Mouse (Mus musculus): Measurements from ENCODE around the gene Hnrnpf. TPM values are rescaled to one million over a fixed set of nuclear protein-coding genes. Genes with fewer than 3 reads are reported as not detected.
"Not testable (repeated sequence)": the region's sequence is repeated elsewhere in the genome, so short reads cannot be mapped to it uniquely, and the experiment has no call there.

The Hnrnpf gene
- polyA plus RNA-seq, 1 experiment from 2014 or later = 798 TPM

DNA sequence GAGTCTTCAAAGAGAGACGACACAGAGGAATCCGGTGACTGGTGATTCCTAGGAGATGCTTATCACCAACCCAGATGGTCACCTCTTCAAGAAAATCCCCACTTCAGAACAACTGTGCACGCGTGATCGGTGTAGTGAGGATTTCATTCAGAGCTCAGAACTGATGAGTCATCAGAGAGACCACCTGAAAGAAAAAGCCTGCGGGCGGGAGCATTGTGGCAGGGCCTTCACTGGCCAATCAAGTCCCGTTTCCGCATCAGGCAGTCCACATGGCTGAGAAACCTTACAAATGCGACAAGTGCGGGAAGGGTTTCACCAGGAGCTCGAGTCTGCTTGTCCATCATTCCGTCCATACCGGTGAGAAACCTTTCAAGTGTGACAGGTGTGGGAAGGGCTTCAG, 29.1 kb upstream of the Hnrnpf start:
- ATAC-seq (replicated peaks; ENCODE audit: low FRiP score, low TSS enrichment, low read depth) (no peak), DNase-seq (ENCODE audit: low spot score) (no peak)
- H3K27me3 ChIP-seq (replicated peaks; ENCODE audit: control insufficient read depth, insufficient read depth, low read length) = no peaks in the 10 kb centered on the region
- no peak overlapping the region for H3K27ac ChIP-seq (ENCODE audit: low read depth)
- H3K9ac ChIP-seq (ENCODE audit: low read length) = no peak overlapping the region
- H3K9me3 ChIP-seq (ENCODE audit: control insufficient read depth, low read length) = no peaks in the 10 kb centered on the region
- no peaks in the 10 kb centered on the region for H3K36me3 ChIP-seq (ENCODE audit: control insufficient read depth, insufficient read depth, low read length)
- no peak overlapping the region for H3K4me3 ChIP-seq (ENCODE audit: low read depth, low read length)
- no peak overlapping the region for H3K4me2 ChIP-seq (ENCODE audit: low read length)
- WGBS = 77% methylated on average over 14 of the region's 14 CpGs
- no peaks in the 10 kb centered on the region for H3K4me1 ChIP-seq (replicated peaks; ENCODE audit: control insufficient read depth, insufficient read depth, low read length)

DNA sequence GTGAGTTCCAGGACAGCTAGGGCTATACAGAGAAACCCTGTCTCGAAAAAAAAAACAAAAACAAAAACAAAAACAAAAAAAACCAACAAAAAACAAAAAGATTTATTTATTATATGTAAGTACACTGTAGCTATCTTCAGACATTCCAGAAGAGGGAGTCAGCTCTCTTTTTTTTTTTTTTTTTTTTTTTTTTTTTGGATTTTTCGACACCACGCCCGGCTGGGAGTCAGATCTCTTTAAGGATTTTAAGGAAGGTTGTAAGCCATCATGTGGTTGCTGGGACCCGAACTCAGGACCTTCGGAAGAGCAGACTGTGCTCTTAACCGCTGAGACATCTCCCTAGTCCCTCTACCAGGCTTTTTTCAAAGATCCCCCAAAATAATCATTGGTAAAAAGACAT, 26.7 kb upstream of the Hnrnpf start:
- DNase-seq (ENCODE audit: low spot score); H3K9ac ChIP-seq (ENCODE audit: low read length); H3K27ac ChIP-seq (ENCODE audit: low read depth); H3K36me3 ChIP-seq (ENCODE audit: control insufficient read depth, insufficient read depth, low read length); H3K4me2 ChIP-seq (ENCODE audit: low read length); H3K9me3 ChIP-seq (ENCODE audit: control insufficient read depth, low read length); H3K4me1 ChIP-seq (replicated peaks; ENCODE audit: control insufficient read depth, insufficient read depth, low read length); ATAC-seq (replicated peaks; ENCODE audit: low FRiP score, low TSS enrichment, low read depth); H3K27me3 ChIP-seq (replicated peaks; ENCODE audit: control insufficient read depth, insufficient read depth, low read length); H3K4me3 ChIP-seq (ENCODE audit: low read depth, low read length): not testable (repeated sequence)
- 83% methylated on average over 7 of the region's 7 CpGs for WGBS

DNA sequence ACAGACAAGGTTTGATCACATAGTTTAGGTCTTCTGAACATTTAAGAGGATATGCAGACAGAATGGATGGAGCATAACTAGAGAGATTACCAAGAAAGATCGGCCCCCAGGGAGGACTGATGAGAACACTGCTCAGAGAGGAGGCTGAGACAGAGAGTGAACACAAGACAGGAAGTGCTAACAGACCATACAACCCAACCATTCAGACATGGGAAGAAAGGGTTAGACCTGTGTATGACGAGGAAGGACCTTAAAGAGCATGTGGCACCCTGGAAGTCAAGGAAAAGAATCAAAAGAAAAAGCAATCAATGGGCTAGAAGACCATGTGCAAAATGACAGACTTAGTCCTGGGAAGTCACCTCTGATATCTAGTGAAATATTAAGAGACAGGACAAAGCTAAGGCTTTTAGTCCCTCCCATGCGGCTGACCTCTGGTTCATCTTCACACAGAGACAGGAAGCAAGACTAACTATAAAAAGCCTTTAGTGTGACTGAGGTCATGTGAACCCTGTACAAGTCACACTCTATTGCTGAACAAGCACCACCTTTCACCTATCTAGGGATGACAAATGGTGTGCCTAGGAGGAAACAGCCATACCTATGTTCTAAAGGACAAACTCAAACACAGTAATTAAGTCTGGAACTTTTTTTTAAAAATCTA, 25.4 kb upstream of the Hnrnpf start:
- Histone ChIP-seq H3K9me3 (ENCODE audit: control insufficient read depth, low read length) (no peaks in the 10 kb centered on the region), H3K9ac (ENCODE audit: low read length) (no peak overlapping the region), H3K36me3 (ENCODE audit: control insufficient read depth, insufficient read depth, low read length) (no peaks in the 10 kb centered on the region), H3K27me3 (replicated peaks; ENCODE audit: control insufficient read depth, insufficient read depth, low read length) (no peaks in the 10 kb centered on the region), H3K4me3 (ENCODE audit: low read depth, low read length) (no peak overlapping the region), H3K27ac (ENCODE audit: low read depth) (no peak overlapping the region), H3K4me2 (ENCODE audit: low read length) (no peak overlapping the region), H3K4me1 (replicated peaks; ENCODE audit: control insufficient read depth, insufficient read depth, low read length) (no peaks in the 10 kb centered on the region)
- DNase-seq (ENCODE audit: low spot score) (no peak), ATAC-seq (replicated peaks; ENCODE audit: low FRiP score, low TSS enrichment, low read depth) (no peak)
- WGBS = 80% methylated on average over 3 of the region's 3 CpGs

DNA sequence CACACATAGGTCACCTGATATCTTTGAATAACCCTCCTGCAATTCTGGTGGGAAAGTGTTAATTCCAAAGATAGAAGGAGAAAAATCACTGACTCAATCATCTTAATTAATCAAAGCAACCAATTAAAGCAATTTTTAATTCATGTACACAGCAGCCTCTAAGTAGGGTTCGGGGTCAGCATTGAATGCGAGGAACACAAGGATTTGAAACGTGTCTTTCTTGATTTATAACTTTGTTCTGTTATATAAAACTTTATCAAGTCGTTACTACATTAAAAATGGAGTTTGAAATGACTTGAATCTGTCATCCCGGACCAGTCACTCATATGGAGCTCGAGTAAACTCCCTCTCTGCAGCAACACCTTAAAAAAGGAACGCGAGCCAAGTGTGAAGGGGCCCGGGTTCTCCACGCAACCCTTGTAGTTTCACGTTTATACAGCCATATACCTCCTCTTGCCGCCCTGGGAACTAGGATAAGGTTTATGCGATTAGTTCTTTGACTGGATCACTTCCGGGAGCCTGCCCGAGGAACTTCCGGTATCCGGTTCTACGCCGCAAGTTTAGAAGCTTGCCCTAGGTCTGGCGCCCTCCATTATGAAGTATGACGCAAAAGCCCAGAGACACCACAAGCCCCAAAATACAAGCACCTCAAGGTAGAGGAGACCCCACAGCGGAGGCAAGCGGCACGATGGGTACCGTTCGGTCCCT, 21.3 kb upstream of the Hnrnpf start:
- Histone ChIP-seq H3K9ac (ENCODE audit: low read length) (peak overlapping the region; percentile 75), H3K4me3 (ENCODE audit: low read depth, low read length) (peak overlapping the region; percentile 52), H3K27me3 (replicated peaks; ENCODE audit: control insufficient read depth, insufficient read depth, low read length) (no peaks in the 10 kb centered on the region), H3K27ac (ENCODE audit: low read depth) (peak overlapping the region; percentile 99), H3K36me3 (ENCODE audit: control insufficient read depth, insufficient read depth, low read length) (no peaks in the 10 kb centered on the region), H3K9me3 (ENCODE audit: control insufficient read depth, low read length) (no peaks in the 10 kb centered on the region), H3K4me2 (ENCODE audit: low read length) (peak overlapping the region; percentile 55), H3K4me1 (replicated peaks; ENCODE audit: control insufficient read depth, insufficient read depth, low read length) (peaks cover 6% of the 10 kb centered on the region; the same call in 1 of the 2 replicates)
- no peak for DNase-seq (ENCODE audit: low spot score)
- peak; percentile 87 for ATAC-seq (replicated peaks; ENCODE audit: low FRiP score, low TSS enrichment, low read depth)
- WGBS = 11% methylated on average over 26 of the region's 26 CpGs

DNA sequence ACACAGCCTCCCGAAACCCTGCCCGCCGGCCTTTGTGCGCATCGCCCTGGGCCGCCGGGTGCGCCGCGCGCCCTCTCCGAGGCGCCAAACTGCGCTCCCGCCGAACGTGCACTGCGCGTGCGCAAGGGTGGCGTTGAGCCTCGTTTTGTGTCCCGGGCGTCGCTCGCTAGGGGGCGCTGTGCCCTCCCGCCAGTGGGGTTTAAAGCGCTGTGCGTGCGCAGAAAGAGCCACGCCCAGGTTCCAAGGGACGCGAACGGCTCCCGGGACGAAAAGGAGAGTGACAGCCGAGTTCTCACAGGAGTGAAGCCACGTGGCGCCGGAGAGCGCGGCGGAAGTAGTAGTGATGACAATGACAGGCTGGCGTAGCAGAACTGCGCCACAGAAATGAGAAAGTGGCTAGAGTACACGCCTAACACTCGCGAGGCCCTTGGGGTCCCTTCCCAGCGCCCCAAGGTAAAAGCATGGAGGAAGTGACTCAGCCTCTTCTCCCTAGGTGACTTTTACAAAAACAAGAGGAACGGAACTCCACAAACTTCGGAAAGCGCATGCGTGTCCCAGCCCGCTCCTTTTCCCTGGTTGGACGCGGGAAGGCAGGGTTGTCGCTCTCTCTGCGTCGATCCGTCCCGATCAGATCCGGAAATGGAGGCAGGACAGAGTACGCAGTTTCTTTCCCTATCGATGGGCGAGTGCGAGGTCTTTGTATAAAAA, 20.6 kb upstream of the Hnrnpf start:
- DNase-seq (ENCODE audit: low spot score) (peak; percentile 100), ATAC-seq (replicated peaks; ENCODE audit: low FRiP score, low TSS enrichment, low read depth) (peak; percentile 92)
- H3K9ac ChIP-seq (ENCODE audit: low read length) = peak overlapping the region; percentile 75
- H3K36me3 ChIP-seq (ENCODE audit: control insufficient read depth, insufficient read depth, low read length) = no peaks in the 10 kb centered on the region
- H3K9me3 ChIP-seq (ENCODE audit: control insufficient read depth, low read length) = no peaks in the 10 kb centered on the region
- H3K4me3 ChIP-seq (ENCODE audit: low read depth, low read length) = peak overlapping the region; percentile 52
- under 1% methylated on average over 67 of the region's 67 CpGs for WGBS
- H3K27me3 ChIP-seq (replicated peaks; ENCODE audit: control insufficient read depth, insufficient read depth, low read length) = no peaks in the 10 kb centered on the region
- H3K4me2 ChIP-seq (ENCODE audit: low read length) = peak overlapping the region; percentile 55
- peak overlapping the region; percentile 99 for H3K27ac ChIP-seq (ENCODE audit: low read depth)
- peaks cover 6% of the 10 kb centered on the region; the same call in 1 of the 2 replicates for H3K4me1 ChIP-seq (replicated peaks; ENCODE audit: control insufficient read depth, insufficient read depth, low read length)

DNA sequence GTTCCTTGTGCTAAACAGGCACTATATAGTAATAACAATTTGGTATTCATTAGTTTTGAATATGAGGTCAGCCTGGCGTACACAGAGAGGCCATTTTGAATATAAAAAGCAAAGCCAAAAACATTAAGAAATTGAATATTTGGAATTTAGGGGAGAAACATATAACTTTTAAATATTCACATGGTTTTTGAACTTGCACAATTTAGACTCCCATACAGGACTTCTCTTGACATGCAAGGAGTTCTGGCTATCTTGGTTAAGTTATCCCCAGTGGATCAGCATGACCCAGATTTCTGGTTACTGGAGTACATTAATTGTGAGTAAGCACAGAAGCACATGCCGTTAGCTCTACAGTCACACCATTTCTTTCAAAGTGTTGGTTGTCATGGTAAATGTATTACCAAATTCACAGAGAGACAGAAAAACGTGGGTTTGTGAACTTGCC, 19.7 kb upstream of the Hnrnpf start:
- Histone ChIP-seq H3K36me3 (ENCODE audit: control insufficient read depth, insufficient read depth, low read length) (no peaks in the 10 kb centered on the region), H3K4me1 (replicated peaks; ENCODE audit: control insufficient read depth, insufficient read depth, low read length) (peaks cover 6% of the 10 kb centered on the region; the same call in 1 of the 2 replicates), H3K27ac (ENCODE audit: low read depth) (peak overlapping the region; percentile 99), H3K4me2 (ENCODE audit: low read length) (peak overlapping the region; percentile 55), H3K9ac (ENCODE audit: low read length) (peak overlapping the region; percentile 75), H3K9me3 (ENCODE audit: control insufficient read depth, low read length) (no peaks in the 10 kb centered on the region), H3K4me3 (ENCODE audit: low read depth, low read length) (peak overlapping the region; percentile 52), H3K27me3 (replicated peaks; ENCODE audit: control insufficient read depth, insufficient read depth, low read length) (no peaks in the 10 kb centered on the region)
- 34% methylated on average over 3 of the region's 3 CpGs for WGBS
- no peak for DNase-seq (ENCODE audit: low spot score)
- ATAC-seq (replicated peaks; ENCODE audit: low FRiP score, low TSS enrichment, low read depth) = no peak

DNA sequence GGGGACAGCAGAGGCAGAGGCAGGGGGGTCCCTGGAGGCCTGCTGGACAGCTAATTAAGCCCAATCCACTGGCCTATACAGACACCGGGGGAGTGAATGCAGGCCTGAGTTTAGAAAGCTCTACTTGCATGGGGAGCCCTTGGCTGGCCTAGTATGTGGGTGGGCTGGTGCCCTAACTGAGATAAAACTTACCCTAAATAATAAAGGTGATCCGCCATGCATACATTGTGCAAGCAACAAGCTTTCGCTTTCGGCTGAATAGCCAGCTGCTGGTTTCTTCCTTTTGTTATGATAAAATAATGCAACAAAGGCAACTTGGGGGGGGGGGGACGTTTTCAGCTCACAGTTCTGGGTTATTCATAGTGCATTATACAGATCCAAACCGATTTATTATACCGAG, 18.9 kb upstream of the Hnrnpf start:
- H3K4me2 ChIP-seq (ENCODE audit: low read length) = no peak overlapping the region
- no peak overlapping the region for H3K4me3 ChIP-seq (ENCODE audit: low read depth, low read length)
- H3K36me3 ChIP-seq (ENCODE audit: control insufficient read depth, insufficient read depth, low read length) = no peaks in the 10 kb centered on the region
- H3K27me3 ChIP-seq (replicated peaks; ENCODE audit: control insufficient read depth, insufficient read depth, low read length) = no peaks in the 10 kb centered on the region
- H3K9me3 ChIP-seq (ENCODE audit: control insufficient read depth, low read length) = no peaks in the 10 kb centered on the region
- DNase-seq (ENCODE audit: low spot score) (no peak), ATAC-seq (replicated peaks; ENCODE audit: low FRiP score, low TSS enrichment, low read depth) (no peak)
- H3K27ac ChIP-seq (ENCODE audit: low read depth) = no peak overlapping the region
- H3K9ac ChIP-seq (ENCODE audit: low read length) = no peak overlapping the region
- H3K4me1 ChIP-seq (replicated peaks; ENCODE audit: control insufficient read depth, insufficient read depth, low read length) = peaks cover 6% of the 10 kb centered on the region; the same call in 1 of the 2 replicates
- WGBS = 80% methylated on average over 7 of the region's 7 CpGs

DNA sequence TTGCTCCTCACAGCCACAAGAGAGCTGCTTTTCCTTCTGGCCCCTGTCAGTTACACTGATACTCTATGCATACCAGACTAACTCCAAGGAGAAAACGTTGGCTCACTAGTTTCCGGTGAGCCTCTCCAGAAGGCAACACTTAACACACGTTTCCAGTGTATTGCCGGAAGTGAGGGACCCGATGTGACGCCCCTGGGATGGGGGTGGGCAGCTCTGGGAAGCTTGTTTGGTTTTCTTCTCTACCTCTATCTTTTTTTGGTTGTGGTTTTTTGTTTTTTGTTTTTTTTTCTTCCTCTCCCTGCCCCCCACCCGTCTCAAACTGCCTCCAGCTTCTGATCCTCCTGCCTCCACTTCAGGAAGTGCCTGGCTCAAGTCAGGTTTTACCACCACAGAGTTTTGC, 18.1 kb upstream of the Hnrnpf start:
- H3K27ac ChIP-seq (ENCODE audit: low read depth) = no peak overlapping the region
- no peak for ATAC-seq (replicated peaks; ENCODE audit: low FRiP score, low TSS enrichment, low read depth)

More for the DNA sequence above, 18.1 kb upstream of the Hnrnpf start:
- no peak for DNase-seq (ENCODE audit: low spot score)
- WGBS = 76% methylated on average over 7 of the region's 7 CpGs
- no peaks in the 10 kb centered on the region for H3K9me3 ChIP-seq (ENCODE audit: control insufficient read depth, low read length)
- H3K9ac ChIP-seq (ENCODE audit: low read length) = no peak overlapping the region
- no peaks in the 10 kb centered on the region for H3K36me3 ChIP-seq (ENCODE audit: control insufficient read depth, insufficient read depth, low read length)
- H3K4me2 ChIP-seq (ENCODE audit: low read length) = no peak overlapping the region
- peaks cover 6% of the 10 kb centered on the region; the same call in 1 of the 2 replicates for H3K4me1 ChIP-seq (replicated peaks; ENCODE audit: control insufficient read depth, insufficient read depth, low read length)
- H3K27me3 ChIP-seq (replicated peaks; ENCODE audit: control insufficient read depth, insufficient read depth, low read length) = no peaks in the 10 kb centered on the region
- H3K4me3 ChIP-seq (ENCODE audit: low read depth, low read length) = no peak overlapping the region
